Mouse (Mus musculus) thymus, adult 18-20 months (tissue): ENCODE data around the gene Ankrd63.

Source experiments
- DNase-seq, 2 experiments: peaks; one replicate each; pipeline ENCODE4 v3.0.0; 2022; ENCODE audit warnings: mixed read lengths in 2 of 2

The Ankrd63 gene

DNA sequence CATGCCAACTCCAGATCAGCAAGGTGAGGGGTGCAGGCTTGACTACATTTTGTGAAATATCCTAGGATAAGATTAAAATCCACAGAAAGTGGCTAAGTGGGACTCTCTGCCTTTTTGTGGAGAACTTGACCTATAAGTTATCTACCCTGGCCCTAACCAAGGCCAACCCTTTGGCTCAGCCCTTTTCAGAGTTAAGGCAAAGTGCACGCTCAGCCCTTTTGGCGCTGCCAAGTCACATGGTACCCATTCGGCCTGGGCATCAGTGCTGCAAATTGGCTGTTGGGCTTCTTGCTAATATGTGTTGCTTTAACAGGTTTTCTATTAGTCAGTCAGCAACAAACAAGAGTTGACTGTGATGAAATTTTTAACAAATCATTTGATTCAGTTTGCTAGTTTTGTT lies 16.0 kb downstream of the Ankrd63 start:
- DNase-seq = no peak

GRCm38 (mm10) chr2:118686693-118687092 lies 17.1 kb downstream of the Ankrd63 start:
- no peak for DNase-seq

DNA sequence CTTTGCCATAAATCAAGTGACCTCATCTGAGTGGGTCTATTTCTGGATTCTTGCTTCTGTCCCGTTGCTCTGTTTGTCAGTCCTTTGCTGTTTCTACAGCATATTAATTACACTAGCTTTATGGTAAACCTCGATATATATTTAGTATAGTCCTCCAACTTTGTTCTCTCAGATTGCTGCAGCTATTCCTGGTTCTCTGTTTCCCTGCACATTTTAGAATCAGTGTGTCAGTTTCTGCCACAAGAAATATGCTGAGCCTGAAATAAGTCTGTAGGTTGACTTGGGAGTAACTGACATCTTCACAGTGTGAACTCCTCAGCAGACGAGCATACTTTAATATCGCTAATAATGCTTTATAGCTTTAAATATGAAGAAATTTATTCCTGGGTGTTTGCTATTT lies 18.7 kb downstream of the Ankrd63 start:
- DNase-seq = no peak

DNA sequence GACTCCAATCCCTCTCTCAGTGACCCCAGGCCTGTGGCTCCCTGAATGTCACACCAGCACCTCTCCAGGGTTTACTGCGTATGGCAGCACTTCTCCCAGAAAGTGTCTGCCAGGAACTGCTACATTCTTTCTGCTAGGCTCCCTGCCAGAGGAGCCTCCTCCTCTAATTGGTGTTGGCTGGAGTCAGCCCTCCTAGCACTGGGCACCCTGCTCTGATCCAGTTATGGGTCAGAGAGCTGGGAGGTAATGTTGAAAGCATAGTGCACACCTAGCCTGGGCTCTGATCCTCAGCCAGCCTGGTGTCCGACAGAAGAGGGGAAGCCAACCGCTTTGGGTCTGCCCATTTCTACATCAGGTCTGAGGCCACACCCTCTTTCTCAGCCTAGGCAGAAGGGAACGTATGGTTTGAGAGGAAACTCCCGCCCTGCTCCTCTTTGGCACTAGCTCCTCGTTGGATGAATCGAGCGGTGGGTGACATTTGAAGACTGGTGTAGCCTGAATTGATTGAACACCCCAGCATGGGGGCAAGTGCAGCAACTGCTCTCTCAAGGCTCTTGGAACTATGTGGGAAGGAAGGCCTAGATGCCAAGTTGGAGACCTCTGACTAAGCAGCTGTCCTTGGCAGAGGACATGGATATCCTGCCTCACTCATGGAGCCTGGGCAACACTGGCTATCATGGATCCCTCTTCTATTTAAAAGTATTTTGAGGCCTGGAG lies 21.1 kb downstream of the Ankrd63 start:
- no peak for DNase-seq

DNA sequence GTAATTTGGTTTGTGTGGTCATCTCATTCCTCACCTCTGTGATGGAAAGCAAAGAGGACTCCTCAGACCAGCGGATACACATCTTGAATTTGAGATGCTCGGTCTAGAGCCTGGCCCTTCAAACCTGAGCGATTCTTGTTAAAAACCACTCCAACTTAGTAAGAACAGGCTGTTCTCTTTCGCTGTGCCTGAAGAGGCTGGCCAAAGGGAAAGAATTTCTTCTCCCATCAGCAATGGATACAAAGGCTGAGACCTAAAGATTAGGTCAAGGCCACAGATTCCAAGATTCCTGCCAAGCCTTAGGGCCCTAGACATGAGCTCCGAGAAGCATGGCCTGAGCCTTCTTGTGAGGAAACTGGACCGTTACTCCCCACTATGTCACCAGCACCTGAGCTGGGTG lies 22.8 kb downstream of the Ankrd63 start:
- DNase-seq = no peak

- DNase-seq = no peak
These were observed 24.2 kb downstream of the Ankrd63 start for GRCm38 (mm10) chr2:118679577-118679976.

GRCm38 (mm10) chr2:118677817-118678216 lies 25.9 kb downstream of the Ankrd63 start:
- no peak for DNase-seq

DNA sequence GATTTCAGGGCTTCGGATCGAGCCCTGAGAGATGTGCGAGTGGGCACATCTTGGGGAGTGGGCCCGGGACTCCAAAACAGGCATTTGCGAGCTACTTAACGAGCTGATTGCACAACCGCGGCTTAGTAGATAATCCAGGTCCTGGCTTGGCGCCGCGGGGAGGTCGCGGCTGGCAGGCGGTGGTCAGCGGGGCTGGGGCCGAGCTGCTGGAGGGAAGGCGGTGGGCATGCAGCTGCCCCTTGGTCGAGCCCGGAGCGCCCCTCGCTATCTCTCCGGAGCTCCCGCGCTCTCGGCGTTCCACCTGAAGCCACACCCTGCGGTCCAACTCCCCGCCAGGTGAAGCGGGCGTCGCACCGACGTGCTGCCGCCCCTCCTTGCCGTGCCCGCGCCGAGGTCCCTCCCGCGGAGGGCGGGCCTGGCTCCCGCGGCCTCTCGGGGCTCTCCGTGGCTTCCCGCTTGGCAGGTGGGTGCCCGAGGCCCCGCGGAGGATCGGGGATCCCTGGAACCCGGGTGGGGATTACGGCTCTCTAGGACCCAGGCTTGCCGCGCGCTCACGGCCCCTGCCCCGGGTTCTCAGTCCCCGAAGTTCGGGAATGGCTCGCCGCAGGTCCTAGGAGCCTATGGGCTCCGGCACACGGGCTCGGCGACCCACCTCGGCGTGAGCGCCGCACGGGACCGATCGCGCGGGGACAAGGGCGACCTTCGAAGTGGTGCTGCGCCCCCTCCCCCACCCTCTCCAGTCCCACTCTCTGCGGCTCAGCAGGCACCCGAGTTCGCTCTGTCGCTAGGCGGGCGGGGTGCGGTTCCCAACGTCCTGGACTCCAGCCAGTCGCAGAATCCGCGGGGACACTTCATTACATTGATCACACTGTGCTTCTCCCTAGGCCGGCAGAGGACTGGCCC lies 26.7 kb downstream of the Ankrd63 start:
- DNase-seq = no peak

GRCm38 (mm10) chr2:118674500-118674899 lies 29.3 kb downstream of the Ankrd63 start:
- no peak for DNase-seq

DNA sequence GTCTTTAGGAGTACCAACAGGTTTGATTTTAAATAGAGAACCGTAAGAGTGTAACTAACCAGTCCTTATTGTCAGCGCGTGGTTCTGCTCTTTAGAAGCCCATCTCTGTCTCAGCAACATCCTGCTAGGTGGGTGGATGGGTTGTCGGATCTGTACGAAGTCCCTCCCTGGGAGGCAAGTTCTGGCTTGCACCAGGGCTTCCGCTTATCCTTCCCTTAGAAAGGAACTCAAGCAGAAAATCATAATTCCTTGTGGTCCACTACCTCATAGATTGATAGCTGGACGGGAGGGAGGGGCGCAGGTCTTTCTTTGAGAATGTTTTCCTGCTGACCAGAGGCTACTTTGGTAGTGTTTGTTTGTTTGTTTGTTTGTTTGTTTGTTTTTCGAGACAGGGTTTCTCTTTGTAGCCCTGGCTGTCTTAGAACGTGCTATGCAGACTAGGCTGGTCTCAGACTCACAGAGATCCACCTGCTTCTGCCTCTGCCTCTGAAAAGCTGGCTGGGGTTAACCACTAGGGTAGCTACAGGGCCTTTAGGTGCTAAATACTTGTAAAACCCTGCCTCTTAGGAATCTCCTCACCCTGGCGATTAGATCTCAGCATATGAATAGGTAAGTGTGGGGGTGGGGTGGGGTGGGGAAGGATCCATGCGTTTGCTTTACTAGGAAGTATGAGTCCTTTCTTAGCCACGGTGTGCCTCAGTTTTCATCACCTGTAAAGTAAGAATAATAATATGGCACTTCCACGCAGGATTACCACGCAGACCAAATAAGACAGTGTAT lies 29.9 kb downstream of the Ankrd63 start:
- no peak for DNase-seq

DNA sequence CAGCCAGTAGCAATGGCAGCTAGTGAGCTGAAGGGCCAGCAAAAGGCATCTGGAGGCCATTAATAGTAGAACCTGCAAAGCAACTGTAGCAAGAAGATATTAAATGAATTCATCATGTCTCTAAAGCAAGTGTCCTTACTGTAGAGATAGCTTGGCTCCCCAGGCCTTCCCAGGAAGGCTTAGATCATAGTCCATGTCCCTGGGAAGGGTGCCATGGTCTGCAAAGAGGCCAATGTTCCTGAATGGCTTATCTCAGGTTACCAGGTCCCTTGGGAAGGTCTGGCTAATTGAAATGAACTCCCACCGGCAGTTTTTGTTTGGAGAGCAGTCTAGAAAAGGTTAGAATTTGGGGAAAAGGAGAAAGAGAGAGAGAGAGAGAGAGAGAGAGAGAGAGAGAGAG lies 32.0 kb downstream of the Ankrd63 start:
- DNase-seq = no peak

DNA sequence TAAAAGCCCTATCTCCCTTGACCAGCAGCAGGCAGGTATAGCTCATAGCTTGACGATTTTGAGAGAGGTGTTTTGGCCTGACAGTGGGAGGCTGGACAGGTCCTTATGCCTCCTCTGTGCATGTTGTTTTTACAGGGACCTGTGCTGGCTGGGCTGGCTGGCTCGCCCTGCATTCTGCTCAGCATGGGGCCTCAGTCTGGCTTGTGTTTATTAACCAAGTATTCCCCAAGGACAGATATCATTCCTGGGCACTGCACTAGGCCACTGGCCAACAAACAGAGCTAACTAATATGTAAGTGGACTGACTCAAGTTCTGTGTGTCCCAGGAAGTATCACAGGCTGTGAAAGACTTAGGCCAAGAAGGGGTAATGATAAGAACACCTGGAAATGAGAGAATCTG lies 34.0 kb downstream of the Ankrd63 start:
- no peak for DNase-seq

DNA sequence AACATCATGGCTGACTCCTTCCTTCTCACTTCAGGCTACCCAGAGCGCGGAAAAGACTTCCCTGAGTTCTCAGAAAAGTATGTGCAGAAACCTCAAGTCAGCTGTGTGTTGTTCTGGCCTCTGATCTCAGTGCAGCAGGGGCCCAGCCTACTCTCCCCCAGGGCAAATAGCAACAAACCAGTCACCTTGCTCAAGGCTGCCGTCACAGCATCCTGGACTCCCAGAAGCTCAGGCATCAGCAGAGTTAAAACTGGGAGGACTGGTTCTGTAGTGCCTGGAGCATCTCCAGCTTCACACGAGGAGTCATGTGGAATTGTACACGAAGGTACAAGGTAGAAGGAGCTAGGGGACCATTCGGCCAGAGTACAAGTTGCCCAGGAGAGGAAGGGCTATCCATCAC lies 34.5 kb downstream of the Ankrd63 start:
- DNase-seq = no peak

- DNase-seq = no peak
These were observed 36.6 kb downstream of the Ankrd63 start for GRCm38 (mm10) chr2:118667181-118667580.

DNA sequence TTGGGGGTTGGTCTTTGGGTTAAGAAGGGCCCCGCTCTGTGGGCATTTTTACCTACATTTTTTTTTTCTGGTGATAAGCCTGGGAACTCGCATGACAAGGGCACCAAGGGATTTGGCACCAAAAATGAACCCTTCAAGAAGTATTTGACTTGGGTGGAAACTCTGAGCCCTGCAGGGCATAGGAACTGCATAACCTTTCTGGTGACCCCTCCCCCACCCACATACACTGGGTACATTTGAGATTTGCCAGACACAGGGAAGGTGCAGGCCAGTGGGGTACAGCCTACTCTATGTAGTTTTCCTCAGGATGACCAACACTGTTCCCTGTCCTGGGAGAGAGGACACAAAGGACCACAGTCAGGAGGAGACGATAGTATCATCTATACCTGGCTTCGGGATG lies 38.1 kb downstream of the Ankrd63 start:
- no peak for DNase-seq

- no peak for DNase-seq
These were observed 38.7 kb downstream of the Ankrd63 start for GRCm38 (mm10) chr2:118664975-118665516.

- DNase-seq = no peak
These were observed 39.7 kb downstream of the Ankrd63 start for GRCm38 (mm10) chr2:118663804-118664766.

GRCm38 (mm10) chr2:118662902-118663803 lies 40.6 kb downstream of the Ankrd63 start, which contains the start of gene Pak6:
Pak6 (plus strand) TSS chr2:118663303.
- DNase-seq = peak; percentile 79 to 86

GRCm38 (mm10) chr2:118661891-118662290 lies 41.9 kb downstream of the Ankrd63 start:
- DNase-seq = no peak

- no peak for DNase-seq
These were observed 43.7 kb downstream of the Ankrd63 start for GRCm38 (mm10) chr2:118659998-118660452.
